ENCODE assay signal across 23 mouse cellular contexts in the genomic region with DNA sequence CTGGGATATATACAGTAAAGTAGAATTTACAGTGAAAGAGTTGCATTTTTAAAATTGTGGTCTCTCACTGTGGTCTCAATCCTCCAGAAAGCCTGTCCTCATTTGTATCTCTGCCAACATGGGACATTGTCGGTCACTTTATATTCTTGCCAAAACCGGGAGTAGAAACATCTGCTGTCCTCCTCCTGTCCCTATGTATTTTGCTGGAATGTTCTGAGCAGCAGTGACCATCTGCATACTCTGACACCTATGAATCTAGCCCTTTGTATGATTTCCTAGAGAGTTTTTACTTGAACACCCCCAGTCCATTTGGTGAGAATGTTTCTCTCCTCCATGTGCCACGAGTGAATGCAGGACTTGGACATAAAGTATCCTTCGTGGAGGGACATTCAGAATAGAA.
"Had no signal": no experiment of that assay in that cellular context is flagged by ENCODE, and none has a peak within 500 bp of the region (broad histone marks: within the 10 kb centered on the region; RNA-seq: fewer than 3 reads in every experiment).

No protein-coding gene starts in this region.

- H3K36me3 ChIP-seq: limb, embryonic 10.5 days; limb, embryonic 13.5 days; liver, embryonic 12.5 days; liver, embryonic 15.5 days; midbrain, embryonic 12.5 days; midbrain, embryonic 15.5 days; neural tube, embryonic 12.5 days; neural tube, embryonic 15.5 days had no signal

- H3K4me2 ChIP-seq: limb, embryonic 13.5 days; liver, embryonic 12.5 days; liver, embryonic 15.5 days; midbrain, embryonic 12.5 days; midbrain, embryonic 15.5 days; neural tube, embryonic 12.5 days; neural tube, embryonic 15.5 days had no signal

- H3K4me1 ChIP-seq: liver, embryonic 12.5 days; liver, embryonic 15.5 days; midbrain, embryonic 12.5 days; midbrain, embryonic 15.5 days; neural tube, embryonic 12.5 days; neural tube, embryonic 15.5 days had no signal

- ATAC-seq: intestine, postnatal 0 days; liver, embryonic 12.5 days; midbrain, embryonic 15.5 days had no signal

- H3K9me3 ChIP-seq: limb, embryonic 10.5 days; limb, embryonic 13.5 days; liver, embryonic 12.5 days; liver, embryonic 15.5 days; midbrain, embryonic 12.5 days; midbrain, embryonic 15.5 days; neural tube, embryonic 12.5 days; neural tube, embryonic 15.5 days had no signal

- H3K27ac ChIP-seq: layer of hippocampus, adult 2 months; limb, embryonic 10.5 days; limb, embryonic 13.5 days; liver, embryonic 12.5 days; liver, embryonic 15.5 days; macrophage; midbrain, embryonic 12.5 days; midbrain, embryonic 15.5 days; neural tube, embryonic 12.5 days; neural tube, embryonic 15.5 days; stomach, postnatal 0 days had no signal

- H3K27me3 ChIP-seq: limb, embryonic 13.5 days; liver, embryonic 12.5 days; liver, embryonic 15.5 days; midbrain, embryonic 12.5 days; midbrain, embryonic 15.5 days; neural tube, embryonic 12.5 days; neural tube, embryonic 15.5 days had no signal

- H3K9ac ChIP-seq: limb, embryonic 13.5 days; liver, embryonic 12.5 days; liver, embryonic 15.5 days; midbrain, embryonic 12.5 days; midbrain, embryonic 15.5 days; neural tube, embryonic 12.5 days; neural tube, embryonic 15.5 days had no signal

- H3K4me3 ChIP-seq: layer of hippocampus, adult 2 months; limb, embryonic 10.5 days; limb, embryonic 13.5 days; liver, embryonic 12.5 days; liver, embryonic 15.5 days; midbrain, embryonic 12.5 days; midbrain, embryonic 15.5 days; neural tube, embryonic 12.5 days; neural tube, embryonic 15.5 days had no signal

- DNase-seq: kidney, adult 8-10 months; kidney, postnatal 10 days; layer of hippocampus, adult 9-11 months; liver; lung, adult 18-20 months; right cerebral cortex, adult 18-20 months; right cerebral cortex, postnatal 14 days; right cerebral cortex, postnatal 4 days; thymus, adult 2 months; thymus, postnatal 14 days; thymus, postnatal 4 days had no signal
